Mouse (Mus musculus) spleen, adult 2 months (tissue): ENCODE data around the gene Hivep3. TPM values are rescaled to one million over a fixed set of nuclear protein-coding genes. Genes with fewer than 3 reads are reported as not detected.
A peak's percentile ranks its signal among the peaks of the same experiment; 100 is the strongest.

ENCODE experiments used
- DNase-seq, 2 experiments: peaks; one replicate each; pipeline versions ENCODE4 v3.0.0 to v3.0.0-alpha.2; 2012 to 2021; ENCODE audit warnings: low spot score in 2 of 2, low read depth in 1 of 2
- H3K27ac ChIP-seq: fragments of 200-500 bp; 2 replicates; pipeline ENCODE4 v1.5.1; 2012; ENCODE audit warnings: low read length, inconsistent platforms; ENCODE audit not compliant: insufficient read depth
- H3K27me3 ChIP-seq: fragments of 200-500 bp; 2 replicates; pipeline ENCODE4 v1.6.1; 2012; ENCODE audit warnings: mild to moderate bottlenecking, moderate library complexity, low read length, inconsistent platforms; ENCODE audit not compliant: control insufficient read depth, insufficient read depth
- H3K36me3 ChIP-seq: fragments of 200-500 bp; 2 replicates; pipeline ENCODE4 v1.6.1; 2012; ENCODE audit warnings: mild to moderate bottlenecking, low read length, inconsistent platforms; ENCODE audit not compliant: control insufficient read depth, insufficient read depth
- H3K4me1 ChIP-seq: fragments of 200-500 bp; 2 replicates; pipeline ENCODE4 v1.6.1; 2011; ENCODE audit warnings: inconsistent platforms; ENCODE audit not compliant: control insufficient read depth, insufficient read depth, insufficient read length
- H3K4me3 ChIP-seq: fragments of 200-500 bp; 2 replicates; pipeline ENCODE4 v1.5.1; 2011; ENCODE audit warnings: mild to moderate bottlenecking, inconsistent platforms; ENCODE audit not compliant: insufficient read depth, insufficient read length; ENCODE audit errors: extremely low read depth
- CTCF ChIP-seq: fragments of 200-500 bp; IDR thresholded peaks from 2 replicates; pipeline ENCODE4 v1.5.1; 2011; ENCODE audit warnings: mild to moderate bottlenecking, inconsistent platforms; ENCODE audit not compliant: insufficient read depth, insufficient read length, insufficient replicate concordance; ENCODE audit errors: extremely low read depth
- POLR2A ChIP-seq: fragments of 200-500 bp; IDR thresholded peaks from 2 replicates; pipeline ENCODE4 v1.6.1; 2011; ENCODE audit warnings: low read depth, low read length, inconsistent platforms
- WGBS: fragments of 180-500 bp; shearing (Covaris S2); methylation state at CpG from one replicate; pipeline ENCODE4 v1.1.7; 2018; 5-methylcytosine and 5-hydroxymethylcytosine counted together
- polyA plus RNA-seq: library from polyadenylated mRNA; depleted of rRNA; stranded (reverse); fragments of >200 nt; gene quantifications from 2 replicates; pipeline ENCODE4 v1.2.3, GENCODE M21; 2012

Hivep3 gene
- polyA plus RNA-seq, 1 experiment: 8.7 TPM

- DNase-seq: peak in 1 of 2 experiments; percentile 10
- H3K4me1 ChIP-seq: peaks cover 17% of the 10 kb centered on the region; the same call in 1 of the 2 replicates
- no peak overlapping the region for H3K27ac ChIP-seq
- WGBS: 72% methylated on average over 3 of the region's 3 CpGs
- no peaks in the 10 kb centered on the region for H3K27me3 ChIP-seq
- no peak overlapping the region for H3K4me3 ChIP-seq
- no peak for TF ChIP-seq POLR2A
- no peak for TF ChIP-seq CTCF
- no peaks in the 10 kb centered on the region for H3K36me3 ChIP-seq
Measured at GRCm38 (mm10) chr4:120003006-120003405, 269.4 kb downstream of the Hivep3 start.

DNA sequence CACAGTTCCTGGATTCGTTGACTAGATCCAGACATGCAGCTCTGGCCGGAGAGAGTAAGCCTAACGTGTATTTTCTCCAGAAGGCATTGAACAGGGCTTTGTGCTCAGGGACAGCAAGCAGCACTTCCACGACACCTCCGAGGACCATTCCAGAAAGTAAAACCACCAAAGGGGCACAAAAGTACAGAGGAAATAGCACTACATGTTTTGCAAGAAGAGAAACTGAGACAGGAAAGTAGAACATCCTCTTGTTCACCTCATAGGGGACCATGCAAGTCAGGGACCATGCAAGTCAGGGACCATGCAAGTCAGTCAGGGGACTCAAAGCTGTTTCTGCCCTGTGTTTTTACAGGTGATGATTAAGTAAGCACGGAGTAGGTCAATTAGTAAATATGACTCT, 272.5 kb downstream of the Hivep3 start:
- DNase-seq: no peak
- H3K36me3 ChIP-seq: no peaks in the 10 kb centered on the region
- no peaks in the 10 kb centered on the region for H3K27me3 ChIP-seq
- H3K4me3 ChIP-seq: no peak overlapping the region
- TF ChIP-seq CTCF (no peak), POLR2A (no peak)
- H3K27ac ChIP-seq: no peak overlapping the region
- peaks cover 19% of the 10 kb centered on the region; the same call in 1 of the 2 replicates for H3K4me1 ChIP-seq
- WGBS: 49% methylated on average over 6 of the region's 6 CpGs

GRCm38 (mm10) chr4:120007889-120008288, 274.3 kb downstream of the Hivep3 start:
- DNase-seq: no peak
- WGBS: 27% methylated on average over 3 of the region's 3 CpGs
- Histone ChIP-seq H3K4me1 (peaks cover 28% of the 10 kb centered on the region; the same call in 1 of the 2 replicates), H3K27me3 (no peaks in the 10 kb centered on the region), H3K36me3 (no peaks in the 10 kb centered on the region), H3K27ac (no peak overlapping the region), H3K4me3 (no peak overlapping the region)
- no peak for TF ChIP-seq CTCF
- TF ChIP-seq POLR2A: no peak

DNA sequence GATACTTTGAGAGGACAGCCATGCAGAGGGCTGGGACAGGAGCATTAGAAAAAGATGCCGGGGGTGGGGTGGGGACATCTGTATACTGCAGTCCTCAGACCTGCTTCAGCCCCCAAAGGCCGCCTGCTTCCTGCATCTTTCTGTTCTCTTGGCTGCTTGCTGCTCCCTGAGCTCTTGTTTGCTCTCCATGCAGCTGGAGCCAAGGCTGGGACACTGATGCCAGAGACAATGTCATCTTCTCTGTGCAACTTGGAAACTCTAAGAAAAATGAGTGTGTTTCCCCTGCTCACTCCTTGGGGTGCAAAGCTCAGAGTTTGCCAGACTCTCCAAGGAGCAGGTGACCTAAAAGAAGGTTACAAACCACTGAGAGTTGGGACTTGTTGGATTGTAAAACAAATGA, 275.6 kb downstream of the Hivep3 start:
- Histone ChIP-seq H3K36me3 (no peaks in the 10 kb centered on the region), H3K27me3 (no peaks in the 10 kb centered on the region), H3K4me3 (no peak overlapping the region), H3K27ac (no peak overlapping the region), H3K4me1 (peaks cover 28% of the 10 kb centered on the region; the same call in 1 of the 2 replicates)
- 54% methylated on average over 2 of the region's 2 CpGs for WGBS
- DNase-seq: no peak
- TF ChIP-seq CTCF: no peak
- TF ChIP-seq POLR2A: no peak

DNA sequence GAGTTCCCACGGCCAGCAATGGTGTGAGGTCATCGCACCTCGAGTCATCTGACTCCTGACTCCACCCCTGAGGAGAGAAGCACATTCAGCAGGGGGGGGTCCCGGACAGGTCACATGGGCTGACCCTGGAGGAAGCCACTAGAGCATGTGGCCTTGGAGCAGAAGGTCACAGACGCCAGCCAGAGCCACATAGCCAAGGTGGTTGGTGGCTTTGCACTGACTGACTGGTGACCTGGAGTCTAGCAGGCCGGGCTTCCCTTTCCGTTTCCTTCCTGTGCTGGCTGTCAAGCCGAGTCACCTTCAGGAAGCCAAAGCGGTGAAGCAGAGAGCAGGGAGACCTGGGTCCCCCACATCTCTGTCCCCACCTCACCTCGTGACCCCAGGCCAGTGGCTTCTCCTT, 278.2 kb downstream of the Hivep3 start:
- peaks cover 23% of the 10 kb centered on the region; the same call in 1 of the 2 replicates for H3K4me1 ChIP-seq
- no peaks in the 10 kb centered on the region for H3K36me3 ChIP-seq
- 24% methylated on average over 10 of the region's 10 CpGs for WGBS
- H3K27me3 ChIP-seq: no peaks in the 10 kb centered on the region
- no peak overlapping the region for H3K4me3 ChIP-seq
- no peak overlapping the region for H3K27ac ChIP-seq
- DNase-seq: peak in 1 of 2 experiments; percentile 16
- TF ChIP-seq CTCF: no peak
- no peak for TF ChIP-seq POLR2A

DNA sequence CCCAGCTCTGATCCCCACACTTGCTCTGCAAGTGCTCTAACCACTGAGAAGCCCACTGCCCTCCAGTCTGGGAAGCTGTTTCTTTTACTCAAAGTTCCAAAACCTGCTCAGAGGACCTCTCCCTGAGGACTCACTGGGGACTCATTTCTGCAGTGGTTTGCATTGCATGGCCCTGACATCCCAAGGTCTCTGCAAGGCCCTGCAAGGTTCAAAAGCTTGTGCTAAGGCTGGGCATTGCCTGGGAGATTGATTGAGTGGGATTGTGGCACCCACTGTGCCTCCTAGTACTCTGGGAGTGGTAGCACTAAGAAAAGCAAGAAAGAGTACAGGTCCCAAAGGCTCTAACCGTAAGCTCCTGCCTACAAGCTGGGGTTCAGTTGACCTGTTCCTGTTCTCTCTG, 279.3 kb downstream of the Hivep3 start:
- H3K27ac ChIP-seq: no peak overlapping the region
- no peak for TF ChIP-seq CTCF
- no peak for TF ChIP-seq POLR2A
- no peak overlapping the region for H3K4me3 ChIP-seq
- no peak for DNase-seq
- no peaks in the 10 kb centered on the region for H3K27me3 ChIP-seq
- 78% methylated on average over 1 of the region's 1 CpGs for WGBS
- H3K4me1 ChIP-seq: peaks cover 21% of the 10 kb centered on the region; the same call in 1 of the 2 replicates
- no peaks in the 10 kb centered on the region for H3K36me3 ChIP-seq

- TF ChIP-seq CTCF (no peak), POLR2A (no peak)
- no peak overlapping the region for H3K27ac ChIP-seq
- H3K27me3 ChIP-seq: no peaks in the 10 kb centered on the region
- peaks cover 13% of the 10 kb centered on the region; the same call in 1 of the 2 replicates for H3K4me1 ChIP-seq
- no peak for DNase-seq
- 84% methylated on average over 5 of the region's 5 CpGs for WGBS
- no peaks in the 10 kb centered on the region for H3K36me3 ChIP-seq
- H3K4me3 ChIP-seq: no peak overlapping the region
Measured at GRCm38 (mm10) chr4:120018426-120018825, 284.8 kb downstream of the Hivep3 start.

DNA sequence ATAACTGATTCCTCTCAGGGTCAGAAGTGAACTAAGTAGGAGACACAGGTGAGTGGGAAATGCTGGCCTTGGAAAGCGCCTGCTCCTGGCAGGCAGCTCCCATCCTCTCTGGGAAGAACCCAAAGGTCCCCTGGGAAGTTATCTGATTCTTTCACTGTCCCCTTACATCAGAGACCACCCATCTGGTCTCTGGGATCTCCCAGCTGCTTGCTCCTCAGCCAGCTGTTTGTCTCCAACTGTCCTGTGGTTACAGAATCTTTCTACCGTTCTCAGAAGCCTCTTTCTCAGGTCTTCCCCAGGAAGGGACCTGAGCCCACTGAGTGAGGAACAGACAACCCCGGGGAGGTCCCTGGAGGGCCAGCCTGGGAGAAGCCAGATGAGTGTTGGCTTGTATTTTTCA, 288.8 kb downstream of the Hivep3 start:
- no peak overlapping the region for H3K27ac ChIP-seq
- H3K36me3 ChIP-seq: no peaks in the 10 kb centered on the region
- TF ChIP-seq POLR2A: no peak
- TF ChIP-seq CTCF: no peak
- 24% methylated on average over 3 of the region's 3 CpGs for WGBS
- peaks cover 4% of the 10 kb centered on the region; the same call in 1 of the 2 replicates for H3K4me1 ChIP-seq
- no peak for DNase-seq
- H3K27me3 ChIP-seq: no peaks in the 10 kb centered on the region
- H3K4me3 ChIP-seq: no peak overlapping the region
